18 mouse cellular contexts compared by ENCODE assay signal in genomic region chr2:117108059-117108458, GRCm38 (mm10). TPM values are rescaled to one million over a fixed set of nuclear protein-coding genes. Genes with fewer than 3 reads are reported as not detected.
DNase-seq lines count a peak whose midpoint lies in the region; ATAC-seq and TF ChIP-seq lines count a peak whose summit lies in the region.
"Had no signal": no experiment of that assay in that cellular context is flagged by ENCODE, and none has a peak within 500 bp of the region (broad histone marks: within the 10 kb centered on the region; RNA-seq: fewer than 3 reads in every experiment).

No protein-coding gene starts in this region.

- TF ChIP-seq POLR2A in heart, adult 2 months (IDR thresholded peaks at IDR 0.05; ENCODE audit: insufficient read depth, low read depth, low read length) = no peak

- H3K4me3 ChIP-seq in heart, adult 2 months = no peak overlapping the region
- H3K4me3 ChIP-seq in lung, embryonic 16.5 days (ENCODE audit: low read length) = no peak overlapping the region
- H3K4me3 ChIP-seq in liver, embryonic 15.5 days (replicated peaks) = no peak overlapping the region
- H3K4me3 ChIP-seq in stomach, postnatal 0 days (ENCODE audit: low read depth, low read length) = no peak overlapping the region
- H3K4me3 ChIP-seq: embryonic facial prominence, embryonic 15.5 days; forebrain, embryonic 12.5 days; heart, embryonic 15.5 days; hindbrain, embryonic 13.5 days; neural tube, embryonic 12.5 days had no signal

- no peak overlapping the region for H3K9ac ChIP-seq in heart, adult 2 months (ENCODE audit: low read depth, low read length)
- H3K9ac ChIP-seq in lung, embryonic 16.5 days (ENCODE audit: low read length) = no peak overlapping the region
- no peak overlapping the region for H3K9ac ChIP-seq in liver, embryonic 15.5 days
- H3K9ac ChIP-seq in stomach, postnatal 0 days (ENCODE audit: low read length) = no peak overlapping the region
- H3K9ac ChIP-seq: embryonic facial prominence, embryonic 15.5 days; forebrain, embryonic 12.5 days; heart, embryonic 15.5 days; hindbrain, embryonic 13.5 days; neural tube, embryonic 12.5 days had no signal

- DNase-seq in heart, adult 2 months = peak in 1 of 2 experiments; percentile 38
- DNase-seq in heart, postnatal 10 days = no peak
- no peak for DNase-seq in lung, postnatal 14 days
- DNase-seq in stomach, postnatal 0 days (ENCODE audit: low spot score) = no peak
- DNase-seq in left cerebral cortex, postnatal 10 days (ENCODE audit: extremely low spot score in 1 of 2, low spot score in 2 of 2) = no peak
- no peak for DNase-seq in urinary bladder, postnatal 14 days (ENCODE audit: low spot score)
- DNase-seq: B cell, adult 2 months; gastrocnemius, postnatal 25 days; kidney, adult 2 months; right cerebral cortex, postnatal 4 days had no signal

- no peaks in the 10 kb centered on the region for H3K27me3 ChIP-seq in heart, adult 2 months (ENCODE audit: control insufficient read depth, insufficient read depth, low read length)
- H3K27me3 ChIP-seq in lung, embryonic 16.5 days (ENCODE audit: control insufficient read depth, insufficient read depth, low read depth, low read length) = no peaks in the 10 kb centered on the region
- H3K27me3 ChIP-seq in liver, embryonic 15.5 days = no peaks in the 10 kb centered on the region
- H3K27me3 ChIP-seq in stomach, postnatal 0 days (ENCODE audit: control insufficient read depth, insufficient read depth, low read length) = no peaks in the 10 kb centered on the region
- H3K27me3 ChIP-seq: embryonic facial prominence, embryonic 15.5 days; forebrain, embryonic 12.5 days; heart, embryonic 15.5 days; hindbrain, embryonic 13.5 days; neural tube, embryonic 12.5 days; Patski had no signal

- H3K79me2 ChIP-seq in heart, adult 2 months (replicated peaks; ENCODE audit: control insufficient read depth, insufficient read depth, low read length) = no peaks in the 10 kb centered on the region

- H3K4me1 ChIP-seq in heart, adult 2 months (ENCODE audit: control insufficient read depth, insufficient read depth, low read length) = no peaks in the 10 kb centered on the region
- peaks cover 9% of the 10 kb centered on the region for H3K4me1 ChIP-seq in lung, embryonic 16.5 days (replicated peaks; ENCODE audit: control insufficient read depth, insufficient read depth, low read length)
- H3K4me1 ChIP-seq in liver, embryonic 15.5 days (replicated peaks) = 0 out of 2 replicates have a peak, but pooled peaks cover 3% of the 10 kb centered on the region
- H3K4me1 ChIP-seq in stomach, postnatal 0 days (replicated peaks; ENCODE audit: control insufficient read depth, insufficient read depth) = no peaks in the 10 kb centered on the region
- H3K4me1 ChIP-seq: embryonic facial prominence, embryonic 15.5 days; hindbrain, embryonic 13.5 days; neural tube, embryonic 12.5 days had no signal

- H3K9me3 ChIP-seq in lung, embryonic 16.5 days (ENCODE audit: control insufficient read depth, low read length) = no peaks in the 10 kb centered on the region
- H3K9me3 ChIP-seq in liver, embryonic 15.5 days (replicated peaks) = no peaks in the 10 kb centered on the region
- no peaks in the 10 kb centered on the region for H3K9me3 ChIP-seq in stomach, postnatal 0 days (ENCODE audit: control insufficient read depth, low read length)
- H3K9me3 ChIP-seq: embryonic facial prominence, embryonic 15.5 days; forebrain, embryonic 12.5 days; hindbrain, embryonic 13.5 days; neural tube, embryonic 12.5 days had no signal

- intact Hi-C loops in heart, adult 2 months (cut with DNase I) = no loop called here
- intact Hi-C loops in heart, postnatal 10 days (cut with DNase I) = no loop called here
- intact Hi-C loops in left cerebral cortex, postnatal 10 days (cut with DNase I) = no loop called here

- H3K4me2 ChIP-seq in lung, embryonic 16.5 days (ENCODE audit: low read depth, low read length) = no peak overlapping the region
- H3K4me2 ChIP-seq in liver, embryonic 15.5 days = no peak overlapping the region
- no peak overlapping the region for H3K4me2 ChIP-seq in stomach, postnatal 0 days (replicated peaks; ENCODE audit: low read depth)
- H3K4me2 ChIP-seq: embryonic facial prominence, embryonic 15.5 days; forebrain, embryonic 12.5 days; heart, embryonic 15.5 days; hindbrain, embryonic 13.5 days; neural tube, embryonic 12.5 days had no signal

- ATAC-seq in lung, embryonic 16.5 days (ENCODE audit: low read depth) = peak; percentile 72
- ATAC-seq in liver, embryonic 15.5 days (ENCODE audit: insufficient read depth) = peak; percentile 57; the same call in 1 of the 2 replicates
- ATAC-seq in stomach, postnatal 0 days (ENCODE audit: low FRiP score, low TSS enrichment) = peak; percentile 65; the same call in 1 of the 2 replicates
- ATAC-seq: Patski had no signal

- TF ChIP-seq EP300 in heart, adult 2 months (IDR thresholded peaks at IDR 0.05; ENCODE audit: insufficient read depth, low read depth, low read length) = 0 out of 2 replicates have a peak, but pooled peaks have one; percentile 14
- TF ChIP-seq EP300 in stomach, postnatal 0 days (optimal IDR thresholded peaks at IDR 0.05) = no peak

- TF ChIP-seq CTCF in heart, adult 2 months (IDR thresholded peaks at IDR 0.05) = no peak
- TF ChIP-seq CTCF in stomach, postnatal 0 days (IDR thresholded peaks at IDR 0.05; ENCODE audit: low read depth) = no peak

- WGBS in heart, adult 2 months = 74% methylated on average over 4 of the region's 4 CpGs
- 45% methylated on average over 4 of the region's 4 CpGs for WGBS in lung, embryonic 16.5 days
- 43% methylated on average over 4 of the region's 4 CpGs for WGBS in liver, embryonic 15.5 days (ENCODE audit: insufficient replicate concordance)
- 57% methylated on average over 4 of the region's 4 CpGs for WGBS in stomach, postnatal 0 days

- H3K36me3 ChIP-seq in heart, adult 2 months (ENCODE audit: control insufficient read depth, insufficient read depth, low read length) = no peaks in the 10 kb centered on the region
- H3K36me3 ChIP-seq in lung, embryonic 16.5 days (ENCODE audit: control insufficient read depth, insufficient read depth, low read length) = no peaks in the 10 kb centered on the region
- no peaks in the 10 kb centered on the region for H3K36me3 ChIP-seq in liver, embryonic 15.5 days (replicated peaks)
- no peaks in the 10 kb centered on the region for H3K36me3 ChIP-seq in stomach, postnatal 0 days (ENCODE audit: control insufficient read depth, insufficient read depth, low read length)
- H3K36me3 ChIP-seq: embryonic facial prominence, embryonic 15.5 days; forebrain, embryonic 12.5 days; heart, embryonic 15.5 days; hindbrain, embryonic 13.5 days; neural tube, embryonic 12.5 days had no signal

- no peak overlapping the region for H3K27ac ChIP-seq in heart, adult 2 months
- no peak overlapping the region for H3K27ac ChIP-seq in lung, embryonic 16.5 days (ENCODE audit: low read length)
- H3K27ac ChIP-seq in liver, embryonic 15.5 days (replicated peaks) = no peak overlapping the region
- H3K27ac ChIP-seq in stomach, postnatal 0 days (replicated peaks) = no peak overlapping the region
- H3K27ac ChIP-seq: embryonic facial prominence, embryonic 15.5 days; forebrain, embryonic 12.5 days; heart, embryonic 15.5 days; hindbrain, embryonic 13.5 days; neural tube, embryonic 12.5 days had no signal

RNA-seq across cellular contexts. Expression of gene Spred1, which starts 13.1 kb away (rescaled TPM):
- 10 to 100 TPM; 14.0 to 15.6 TPM for total RNA-seq in heart, adult 2 months (2021)
- 3.7 and 7.5 TPM in 2 replicates for polyA plus RNA-seq in heart, adult 2 months (2012; rRNA removed)
- 10 to 100 TPM; 23.7 to 30.8 TPM for total RNA-seq in heart, postnatal 10 days (2021)
- polyA plus RNA-seq in lung, embryonic 16.5 days (2015; fragmentation: Nextera tagmentation; extraction: Ambion mirVana) = 9.8 and 10.4 TPM in 2 replicates
- 2.2 and 2.4 TPM in 2 replicates for polyA plus RNA-seq in liver, embryonic 15.5 days (2015; fragmentation: Nextera tagmentation; extraction: Ambion mirVana)
- 5.8 and 5.9 TPM in 2 replicates for polyA plus RNA-seq in stomach, postnatal 0 days (2015; fragmentation: Nextera tagmentation; extraction: Ambion mirVana)
- total RNA-seq in left cerebral cortex, postnatal 10 days (2021) = 10 to 100 TPM; 71.8 to 73.6 TPM
